Mouse (Mus musculus): ENCODE data around the gene Cpeb3.

DNA sequence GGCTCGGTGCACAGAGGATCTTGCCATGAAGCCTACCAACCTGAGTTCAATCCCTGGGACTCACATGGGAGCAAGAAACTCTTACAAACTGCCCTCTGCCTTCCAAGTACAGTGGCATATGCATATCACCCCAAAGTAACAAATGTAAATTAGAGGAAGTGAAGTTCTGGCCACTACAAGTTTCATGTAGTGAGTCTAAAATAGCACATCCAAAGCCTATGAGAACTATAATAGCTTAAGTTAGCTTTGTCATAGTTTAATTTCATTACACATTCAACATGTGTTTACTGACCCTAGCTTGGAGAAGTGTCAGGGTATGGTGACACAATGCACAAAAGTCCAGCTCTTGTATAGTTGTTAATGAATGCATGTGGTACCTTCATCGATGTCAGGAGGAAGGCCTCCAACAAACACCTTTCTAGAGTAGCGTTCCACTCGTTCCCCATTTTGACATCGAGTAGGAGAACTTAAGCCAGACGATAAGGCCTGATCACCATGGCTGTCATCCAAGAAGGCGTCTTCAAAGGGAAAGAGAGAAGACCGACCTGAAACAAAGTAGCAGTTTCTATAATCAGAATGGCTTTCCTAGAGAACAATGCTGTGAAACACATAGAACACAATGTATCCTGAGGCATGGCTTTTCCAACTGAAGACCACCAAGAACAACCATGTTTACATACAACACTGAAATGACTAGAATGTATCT, 120.2 kb downstream of the Cpeb3 start:
- TF ChIP-seq CTCF (IDR thresholded peaks at IDR 0.05; ENCODE audit: low read depth, low read length): no peak
- TF ChIP-seq POLR2AphosphoS5 (IDR thresholded peaks at IDR 0.05; ENCODE audit: insufficient replicate concordance, low read depth, low read length): no peak
- no peak for TF ChIP-seq GATA1 (IDR thresholded peaks at IDR 0.05; ENCODE audit: borderline replicate concordance, low read length)
- no peak for TF ChIP-seq TAL1 (conservative IDR thresholded peaks at IDR 0.05; ENCODE audit: low read depth, low read length)
- no peak for TF ChIP-seq GATA2 (IDR thresholded peaks at IDR 0.05; ENCODE audit: borderline replicate concordance, low read depth, low read length)
